Mouse (Mus musculus) hindbrain, embryonic 12.5 days (tissue): Measurements from ENCODE around the gene Acss1. TPM values are rescaled to one million over a fixed set of nuclear protein-coding genes. Genes with fewer than 3 reads are reported as not detected.

ENCODE experiments used
- ATAC-seq: fragments of 200-750 bp; cut with Nextera tagmentation; 2 replicates; pipeline ENCODE4 v1.8.0; 2017; ENCODE audit warnings: moderate TSS enrichment; ENCODE audit not compliant: low FRiP score
- H3K27ac ChIP-seq: fragments of 300-500 bp; sonication (generic); 2 replicates; pipeline ENCODE4 v1.5.1; 2016; ENCODE audit warnings: mild to moderate bottlenecking
- H3K27me3 ChIP-seq: fragments of 300-500 bp; sonication (generic); 2 replicates; pipeline ENCODE4 v1.6.1; 2016; ENCODE audit warnings: mild to moderate bottlenecking
- H3K36me3 ChIP-seq: fragments of 300-500 bp; sonication (generic); 2 replicates; pipeline ENCODE4 v1.6.1; 2016; ENCODE audit warnings: mild to moderate bottlenecking
- H3K4me1 ChIP-seq: fragments of 300-500 bp; sonication (generic); 2 replicates; pipeline ENCODE4 v1.6.1; 2016
- H3K4me2 ChIP-seq: fragments of 300-500 bp; sonication (generic); replicated peaks from 2 replicates; pipeline ENCODE4 v1.6.1; 2016; ENCODE audit warnings: mild to moderate bottlenecking
- H3K4me3 ChIP-seq: fragments of 300-500 bp; sonication (generic); 2 replicates; pipeline ENCODE4 v1.5.1; 2016; ENCODE audit warnings: mild to moderate bottlenecking
- H3K9ac ChIP-seq: fragments of 300-500 bp; sonication (generic); 2 replicates; pipeline ENCODE4 v1.6.1; 2016; ENCODE audit warnings: mild to moderate bottlenecking, moderate library complexity
- H3K9me3 ChIP-seq: fragments of 300-500 bp; sonication (generic); replicated peaks from 2 replicates; pipeline ENCODE4 v1.6.1; 2016; ENCODE audit warnings: mild to moderate bottlenecking
- WGBS: fragments of 180-500 bp; shearing (Covaris S2); methylation state at CpG from one replicate; pipeline ENCODE4 v1.1.7; 2016; 5-methylcytosine and 5-hydroxymethylcytosine counted together
- polyA plus RNA-seq: library from polyadenylated mRNA; unstranded; fragments of >200 nt; fragmentation: Nextera tagmentation; extraction: Ambion mirVana; gene quantifications from 2 replicates; pipeline ENCODE4 v1.2.1, GENCODE M21; 2016

Acss1 gene
- polyA plus RNA-seq, 1 experiment from 2014 or later: 28.4 TPM

DNA sequence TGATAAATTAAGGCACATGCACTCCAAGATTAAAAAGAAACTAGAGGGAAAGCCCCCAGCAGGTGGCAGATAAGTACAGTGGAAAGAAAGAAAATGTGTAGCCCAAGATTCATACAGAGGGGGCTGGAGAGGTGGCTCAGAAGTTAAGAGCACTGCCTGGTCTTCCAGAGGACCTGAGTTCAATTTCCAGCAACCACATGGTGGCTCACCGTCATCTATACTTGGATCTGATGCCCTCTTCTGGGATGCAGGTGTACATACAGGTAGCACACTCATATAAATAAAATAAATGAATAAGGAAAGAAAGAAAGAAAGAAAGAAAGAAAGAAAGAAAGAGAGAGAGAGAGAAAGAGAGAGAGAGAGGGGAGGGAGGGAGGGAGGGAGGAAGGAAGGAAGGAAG is 7.2 kb upstream of the Acss1 start:
- no peak overlapping the region for H3K9ac ChIP-seq
- H3K9me3 ChIP-seq: no peaks in the 10 kb centered on the region
- no peak for ATAC-seq
- no peak overlapping the region for H3K27ac ChIP-seq
- no peaks in the 10 kb centered on the region for H3K36me3 ChIP-seq
- H3K4me3 ChIP-seq: no peak overlapping the region
- peaks cover 34% of the 10 kb centered on the region for H3K27me3 ChIP-seq
- peaks cover 3% of the 10 kb centered on the region; the same call in 1 of the 2 replicates for H3K4me1 ChIP-seq
- H3K4me2 ChIP-seq: no peak overlapping the region
- WGBS: 31% methylated on average over 1 of the region's 1 CpGs

- H3K27me3 ChIP-seq: peaks cover 38% of the 10 kb centered on the region
- no peaks in the 10 kb centered on the region for H3K36me3 ChIP-seq
- no peak overlapping the region for H3K9ac ChIP-seq
- H3K4me1 ChIP-seq: peaks cover 3% of the 10 kb centered on the region; the same call in 1 of the 2 replicates
- no peaks in the 10 kb centered on the region for H3K9me3 ChIP-seq
- no peak overlapping the region for H3K4me2 ChIP-seq
- ATAC-seq: peak; percentile 81
- 10% methylated on average over 2 of the region's 2 CpGs for WGBS
- H3K4me3 ChIP-seq: no peak overlapping the region
- H3K27ac ChIP-seq: no peak overlapping the region
These were observed 6.6 kb upstream of the Acss1 start for GRCm38 (mm10) chr2:150674900-150675299.

GRCm38 (mm10) chr2:150673929-150674328 is 5.6 kb upstream of the Acss1 start:
- H3K4me1 ChIP-seq: peaks cover 3% of the 10 kb centered on the region; the same call in 1 of the 2 replicates
- ATAC-seq: no peak
- no peaks in the 10 kb centered on the region for H3K9me3 ChIP-seq
- no peak overlapping the region for H3K4me3 ChIP-seq
- no peak overlapping the region for H3K9ac ChIP-seq
- WGBS: 87% methylated on average over 11 of the region's 11 CpGs
- H3K36me3 ChIP-seq: no peaks in the 10 kb centered on the region
- H3K27ac ChIP-seq: no peak overlapping the region
- peaks cover 36% of the 10 kb centered on the region for H3K27me3 ChIP-seq
- H3K4me2 ChIP-seq: no peak overlapping the region

DNA sequence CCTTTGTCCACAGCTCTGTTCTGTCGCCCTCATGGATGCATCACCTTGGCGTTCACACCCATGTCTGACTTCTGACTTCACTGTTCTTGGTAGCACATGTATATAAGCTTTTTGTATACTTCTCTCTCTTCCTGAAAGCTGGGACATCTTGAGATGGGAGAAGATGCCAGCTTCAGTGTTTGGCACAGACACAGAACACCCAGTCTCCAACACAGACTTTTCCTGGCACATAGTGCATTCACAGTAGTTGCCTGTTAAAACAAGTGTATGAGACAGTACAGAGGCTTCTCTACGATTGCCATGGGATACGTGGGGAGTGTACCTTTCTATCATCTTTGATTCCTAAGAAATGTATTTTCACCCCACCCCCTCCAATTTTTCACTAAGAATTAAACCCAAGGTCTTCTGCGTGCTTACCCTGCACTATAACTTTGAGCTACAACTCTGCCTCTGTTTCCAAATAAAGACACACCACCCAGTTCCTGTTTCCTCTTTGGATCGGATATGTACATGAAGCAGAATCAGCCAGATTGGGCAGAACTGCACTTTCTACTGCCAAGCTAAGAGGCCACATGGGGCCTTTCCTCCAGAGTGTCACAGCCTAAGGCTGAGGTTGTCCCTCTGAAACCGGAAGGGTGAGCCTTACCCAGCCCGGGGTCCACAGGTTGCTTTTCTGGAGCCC is 3.5 kb upstream of the Acss1 start:
- H3K27me3 ChIP-seq: peaks cover 33% of the 10 kb centered on the region
- H3K4me1 ChIP-seq: peaks cover 14% of the 10 kb centered on the region
- ATAC-seq: no peak
- 81% methylated on average over 8 of the region's 8 CpGs for WGBS
- H3K4me3 ChIP-seq: no peak overlapping the region
- H3K9ac ChIP-seq: no peak overlapping the region
- H3K9me3 ChIP-seq: no peaks in the 10 kb centered on the region
- no peak overlapping the region for H3K4me2 ChIP-seq
- H3K27ac ChIP-seq: no peak overlapping the region
- no peaks in the 10 kb centered on the region for H3K36me3 ChIP-seq

GRCm38 (mm10) chr2:150670926-150671325 is 2.6 kb upstream of the Acss1 start:
- no peak overlapping the region for H3K4me3 ChIP-seq

GRCm38 (mm10) chr2:150669454-150670045 is 1.2 kb upstream of the Acss1 start:
- Histone ChIP-seq H3K36me3 (no peaks in the 10 kb centered on the region), H3K27me3 (peaks cover 26% of the 10 kb centered on the region), H3K4me2 (no peak overlapping the region), H3K27ac (no peak overlapping the region), H3K9ac (no peak overlapping the region), H3K4me1 (peaks cover 19% of the 10 kb centered on the region), H3K4me3 (no peak overlapping the region), H3K9me3 (no peaks in the 10 kb centered on the region)
- 84% methylated on average over 2 of the region's 2 CpGs for WGBS
- no peak for ATAC-seq

More at GRCm38 (mm10) chr2:150670926-150671325, 2.6 kb upstream of the Acss1 start:
- Histone ChIP-seq H3K9ac (no peak overlapping the region), H3K27ac (no peak overlapping the region), H3K4me2 (no peak overlapping the region), H3K36me3 (no peaks in the 10 kb centered on the region), H3K27me3 (peaks cover 26% of the 10 kb centered on the region), H3K4me1 (peaks cover 18% of the 10 kb centered on the region), H3K9me3 (no peaks in the 10 kb centered on the region)
- WGBS: 96% methylated on average over 1 of the region's 1 CpGs
- ATAC-seq: no peak

GRCm38 (mm10) chr2:150668956-150669355 is 656 bp upstream of the Acss1 start:
- Histone ChIP-seq H3K27ac (no peak overlapping the region), H3K9ac (no peak overlapping the region), H3K4me3 (no peak overlapping the region), H3K4me1 (peaks cover 19% of the 10 kb centered on the region), H3K36me3 (no peaks in the 10 kb centered on the region), H3K27me3 (peaks cover 26% of the 10 kb centered on the region), H3K9me3 (no peaks in the 10 kb centered on the region), H3K4me2 (no peak overlapping the region)
- 86% methylated on average over 5 of the region's 5 CpGs for WGBS
- ATAC-seq: no peak

- H3K4me1 ChIP-seq: peaks cover 19% of the 10 kb centered on the region
- ATAC-seq: peak; percentile 47
- no peaks in the 10 kb centered on the region for H3K36me3 ChIP-seq
- peak overlapping the region; percentile 89 for H3K4me2 ChIP-seq
- no peaks in the 10 kb centered on the region for H3K9me3 ChIP-seq
- 3% methylated on average over 17 of the region's 17 CpGs for WGBS
- H3K9ac ChIP-seq: peak overlapping the region; percentile 74
- peak overlapping the region; percentile 62 for H3K4me3 ChIP-seq
- H3K27me3 ChIP-seq: peaks cover 21% of the 10 kb centered on the region
- peak overlapping the region; percentile 76 for H3K27ac ChIP-seq
These were observed 1.1 kb downstream of the Acss1 start for GRCm38 (mm10) chr2:150667065-150667819.

DNA sequence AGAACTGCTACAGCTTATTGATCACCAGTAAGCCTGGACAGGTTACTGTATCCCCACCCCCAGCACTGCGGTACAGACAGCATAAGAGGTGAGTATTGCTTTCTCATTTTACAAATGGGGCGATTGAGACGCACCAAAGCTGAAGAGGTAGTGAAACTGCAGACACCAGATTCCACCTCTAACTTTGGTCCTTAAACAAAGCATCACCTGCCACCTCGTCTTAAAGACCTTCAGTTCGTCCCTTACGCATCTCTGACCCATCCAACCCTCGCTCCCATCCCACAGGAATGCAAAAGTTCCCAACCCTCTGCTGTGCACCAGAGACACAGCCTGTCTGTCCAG is 1.6 kb downstream of the Acss1 start:
- peaks cover 19% of the 10 kb centered on the region for H3K4me1 ChIP-seq
- peak overlapping the region; percentile 76; the same call in 1 of the 2 replicates for H3K27ac ChIP-seq
- H3K4me2 ChIP-seq: peak overlapping the region; percentile 89
- H3K9ac ChIP-seq: peak overlapping the region; percentile 74; the same call in 1 of the 2 replicates
- no peaks in the 10 kb centered on the region for H3K36me3 ChIP-seq
- WGBS: 43% methylated on average over 7 of the region's 7 CpGs
- no peak for ATAC-seq
- peak overlapping the region; percentile 62 for H3K4me3 ChIP-seq
- no peaks in the 10 kb centered on the region for H3K9me3 ChIP-seq
- H3K27me3 ChIP-seq: peaks cover 21% of the 10 kb centered on the region

- peak overlapping the region; percentile 29 for H3K4me2 ChIP-seq
These were observed 2.5 kb downstream of the Acss1 start for GRCm38 (mm10) chr2:150665534-150666451.

GRCm38 (mm10) chr2:150665006-150665405 is 3.3 kb downstream of the Acss1 start:
- Histone ChIP-seq H3K9ac (no peak overlapping the region), H3K4me1 (peaks cover 19% of the 10 kb centered on the region), H3K36me3 (no peaks in the 10 kb centered on the region), H3K9me3 (no peaks in the 10 kb centered on the region), H3K27ac (no peak overlapping the region), H3K4me3 (no peak overlapping the region), H3K27me3 (peaks cover 16% of the 10 kb centered on the region), H3K4me2 (no peak overlapping the region)
- WGBS: 61% methylated on average over 2 of the region's 2 CpGs
- no peak for ATAC-seq

More at GRCm38 (mm10) chr2:150665534-150666451, 2.5 kb downstream of the Acss1 start:
- Histone ChIP-seq H3K27ac (no peak overlapping the region), H3K4me3 (no peak overlapping the region), H3K4me1 (peaks cover 19% of the 10 kb centered on the region), H3K36me3 (no peaks in the 10 kb centered on the region), H3K27me3 (peaks cover 21% of the 10 kb centered on the region), H3K9me3 (no peaks in the 10 kb centered on the region), H3K9ac (no peak overlapping the region)
- 48% methylated on average over 10 of the region's 10 CpGs for WGBS
- no peak for ATAC-seq
